Mouse (Mus musculus): ENCODE measurements around the gene Aifm3. TPM values are rescaled to one million over a fixed set of nuclear protein-coding genes. Genes with fewer than 3 reads are reported as not detected.

Gene Aifm3
- polyA plus RNA-seq, 1 experiment from 2014 or later = 3.8 TPM

DNA sequence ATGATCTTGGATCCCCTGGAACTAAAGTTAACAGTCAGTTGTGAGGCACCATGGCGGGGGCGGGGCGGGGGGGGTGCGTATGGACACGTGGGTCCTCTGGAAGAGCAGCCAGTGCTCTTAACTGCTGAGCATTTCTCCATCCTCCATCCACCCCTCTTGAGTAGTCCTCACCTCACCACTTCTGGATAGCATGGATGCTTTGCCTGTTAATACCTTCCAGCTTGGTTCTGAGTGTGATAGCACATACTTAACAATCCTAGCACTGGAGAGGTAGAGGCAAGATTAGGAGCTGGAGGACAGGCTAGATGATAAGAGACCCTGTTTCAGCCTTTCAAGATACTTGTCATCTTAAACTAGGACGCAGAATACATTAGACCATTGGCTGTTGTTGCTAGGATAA is 16.9 kb upstream of the Aifm3 start:
- H3K36me3 ChIP-seq (ENCODE audit: control insufficient read depth, insufficient read depth, low read length) = peaks cover 2% of the 10 kb centered on the region
- whole genome bisulfite sequencing = 88% methylated on average over 6 of the region's 6 CpGs
- H3K4me3 ChIP-seq (ENCODE audit: low read depth, low read length) = no peak overlapping the region

DNA sequence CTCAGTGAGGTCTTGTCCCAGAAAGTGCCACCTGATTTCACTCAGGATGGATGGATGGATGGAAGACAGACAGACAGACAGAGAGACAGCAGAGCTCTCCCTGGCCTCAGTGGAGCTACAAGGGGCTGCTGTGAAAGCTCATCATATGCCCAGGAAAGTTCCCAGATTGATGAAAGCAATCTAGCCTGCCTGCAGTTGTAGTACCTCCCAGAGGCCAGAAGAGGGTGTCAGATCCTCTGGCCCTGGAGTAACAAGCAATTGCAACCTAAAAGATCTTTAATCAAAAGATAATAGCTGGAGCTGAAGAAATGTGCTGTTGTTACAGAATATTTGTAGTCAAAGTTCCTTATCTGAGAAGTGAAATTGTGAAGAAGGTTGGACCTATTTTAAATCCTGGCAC is 15.3 kb upstream of the Aifm3 start:
- peak; percentile 52 for DNase-seq (ENCODE audit: low spot score)
- Histone ChIP-seq H3K36me3 (ENCODE audit: control insufficient read depth, insufficient read depth, low read length) (peaks cover under 1% of the 10 kb centered on the region), H3K9ac (ENCODE audit: low read length) (no peak overlapping the region), H3K4me2 (ENCODE audit: low read depth, low read length, severe bottlenecking) (no peak overlapping the region), H3K4me1 (replicated peaks; ENCODE audit: control insufficient read depth, insufficient read depth, low read length) (no peaks in the 10 kb centered on the region), H3K27ac (ENCODE audit: low read depth, low read length) (no peak overlapping the region), H3K27me3 (ENCODE audit: control insufficient read depth, insufficient read depth, low read length) (no peaks in the 10 kb centered on the region), H3K4me3 (ENCODE audit: low read depth, low read length) (no peak overlapping the region), H3K9me3 (ENCODE audit: control insufficient read depth, low read length) (no peaks in the 10 kb centered on the region)
- ATAC-seq (replicated peaks; ENCODE audit: low FRiP score) = no peak

More for the DNA sequence above, 16.9 kb upstream of the Aifm3 start:
- Histone ChIP-seq H3K9ac (ENCODE audit: low read length) (no peak overlapping the region), H3K4me1 (replicated peaks; ENCODE audit: control insufficient read depth, insufficient read depth, low read length) (no peaks in the 10 kb centered on the region), H3K4me2 (ENCODE audit: low read depth, low read length, severe bottlenecking) (no peak overlapping the region), H3K27me3 (ENCODE audit: control insufficient read depth, insufficient read depth, low read length) (no peaks in the 10 kb centered on the region), H3K9me3 (ENCODE audit: control insufficient read depth, low read length) (no peaks in the 10 kb centered on the region), H3K27ac (ENCODE audit: low read depth, low read length) (no peak overlapping the region)
- DNase-seq (ENCODE audit: low spot score) (no peak), ATAC-seq (replicated peaks; ENCODE audit: low FRiP score) (no peak)

DNA sequence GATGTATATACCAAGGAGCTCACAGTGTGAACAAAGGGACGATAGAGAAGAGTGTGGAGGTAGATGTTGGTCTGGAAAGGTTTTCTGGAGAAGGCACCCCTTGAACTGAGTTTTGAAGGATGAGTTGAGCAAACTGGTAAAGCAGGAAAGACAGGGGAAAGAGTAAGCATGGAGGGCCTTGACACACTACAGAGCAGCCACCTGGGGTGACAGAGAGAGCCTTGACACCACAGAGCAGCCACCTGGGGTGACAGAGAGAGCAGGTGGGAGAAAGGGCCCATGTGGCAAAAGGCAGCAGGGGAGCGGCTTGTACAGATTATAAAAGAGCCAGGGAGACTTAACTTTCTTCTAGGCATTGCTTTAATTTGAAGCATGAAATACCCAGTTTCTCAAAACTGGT is 14.7 kb upstream of the Aifm3 start:
- no peak for ATAC-seq (replicated peaks; ENCODE audit: low FRiP score)
- Histone ChIP-seq H3K9me3 (ENCODE audit: control insufficient read depth, low read length) (no peaks in the 10 kb centered on the region), H3K4me1 (replicated peaks; ENCODE audit: control insufficient read depth, insufficient read depth, low read length) (no peaks in the 10 kb centered on the region), H3K4me3 (ENCODE audit: low read depth, low read length) (no peak overlapping the region), H3K36me3 (ENCODE audit: control insufficient read depth, insufficient read depth, low read length) (no peaks in the 10 kb centered on the region; the same call in 1 of the 2 replicates), H3K4me2 (ENCODE audit: low read depth, low read length, severe bottlenecking) (no peak overlapping the region), H3K27me3 (ENCODE audit: control insufficient read depth, insufficient read depth, low read length) (no peaks in the 10 kb centered on the region), H3K27ac (ENCODE audit: low read depth, low read length) (no peak overlapping the region), H3K9ac (ENCODE audit: low read length) (no peak overlapping the region)
- no peak for DNase-seq (ENCODE audit: low spot score)
- 84% methylated on average over 2 of the region's 2 CpGs for WGBS

DNA sequence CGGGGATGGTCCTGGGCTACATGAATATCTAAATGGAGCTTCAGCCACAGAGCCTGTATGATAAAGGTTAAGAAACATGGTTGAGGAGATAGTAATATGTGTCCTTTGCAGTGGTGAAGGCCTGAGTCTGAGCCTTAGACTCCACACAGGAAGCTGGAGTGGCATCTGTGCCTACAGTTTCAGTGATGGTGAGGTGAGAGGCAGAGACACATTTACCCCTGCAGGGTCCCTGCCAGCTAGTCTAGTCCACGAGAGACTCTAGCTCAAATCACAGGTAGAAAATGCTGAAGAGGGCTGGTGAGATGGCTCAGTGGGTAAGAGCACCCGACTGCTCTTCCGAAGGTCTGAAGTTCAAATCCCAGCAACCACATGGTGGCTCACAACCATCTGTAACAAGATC is 14.1 kb upstream of the Aifm3 start:
- ATAC-seq (replicated peaks; ENCODE audit: low FRiP score) = no peak
- H3K27ac ChIP-seq (ENCODE audit: low read depth, low read length) = no peak overlapping the region
- WGBS = 94% methylated on average over 4 of the region's 4 CpGs

DNA sequence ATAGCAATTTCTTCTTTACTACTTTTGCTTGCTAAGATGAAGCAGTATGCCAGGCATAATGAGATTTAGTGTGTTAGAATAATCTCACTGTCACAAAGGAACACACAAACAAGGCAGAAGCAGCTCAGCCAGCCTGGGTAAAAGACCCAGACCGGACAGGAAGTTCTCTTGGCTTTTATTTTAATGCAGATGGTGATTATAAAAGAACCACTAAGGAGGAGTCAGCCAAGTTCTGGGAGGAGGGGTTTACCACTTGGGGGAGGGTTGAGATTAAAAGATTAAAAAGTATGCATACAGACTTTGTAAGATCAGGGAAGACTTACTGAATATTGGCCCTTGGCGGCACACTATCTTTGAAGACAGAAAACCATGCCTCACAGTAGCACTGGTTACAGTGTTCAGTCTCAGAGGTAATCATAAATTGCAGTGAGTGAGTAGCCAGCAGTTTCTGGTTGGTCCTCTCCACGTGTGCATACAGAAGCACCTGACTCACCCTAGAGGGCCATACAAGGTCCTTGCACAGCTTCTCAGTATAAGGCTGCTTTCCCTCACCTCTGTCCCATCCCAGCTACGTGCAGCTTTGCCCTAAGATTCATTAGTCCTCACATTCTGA is 11.0 kb upstream of the Aifm3 start:
- DNase-seq (ENCODE audit: low spot score) (no peak), ATAC-seq (replicated peaks; ENCODE audit: low FRiP score) (no peak)
- Histone ChIP-seq H3K27me3 (ENCODE audit: control insufficient read depth, insufficient read depth, low read length) (no peaks in the 10 kb centered on the region), H3K9me3 (ENCODE audit: control insufficient read depth, low read length) (no peaks in the 10 kb centered on the region), H3K9ac (ENCODE audit: low read length) (no peak overlapping the region), H3K36me3 (ENCODE audit: control insufficient read depth, insufficient read depth, low read length) (no peaks in the 10 kb centered on the region; the same call in 1 of the 2 replicates), H3K4me3 (ENCODE audit: low read depth, low read length) (no peak overlapping the region), H3K27ac (ENCODE audit: low read depth, low read length) (no peak overlapping the region), H3K4me2 (ENCODE audit: low read depth, low read length, severe bottlenecking) (no peak overlapping the region), H3K4me1 (replicated peaks; ENCODE audit: control insufficient read depth, insufficient read depth, low read length) (no peaks in the 10 kb centered on the region)
- 86% methylated on average over 4 of the region's 4 CpGs for WGBS

More for the DNA sequence above, 14.1 kb upstream of the Aifm3 start:
- DNase-seq (ENCODE audit: low spot score) = no peak
- Histone ChIP-seq H3K27me3 (ENCODE audit: control insufficient read depth, insufficient read depth, low read length) (no peaks in the 10 kb centered on the region), H3K9ac (ENCODE audit: low read length) (no peak overlapping the region), H3K4me1 (replicated peaks; ENCODE audit: control insufficient read depth, insufficient read depth, low read length) (no peaks in the 10 kb centered on the region), H3K4me2 (ENCODE audit: low read depth, low read length, severe bottlenecking) (no peak overlapping the region), H3K9me3 (ENCODE audit: control insufficient read depth, low read length) (no peaks in the 10 kb centered on the region), H3K4me3 (ENCODE audit: low read depth, low read length) (no peak overlapping the region), H3K36me3 (ENCODE audit: control insufficient read depth, insufficient read depth, low read length) (no peaks in the 10 kb centered on the region; the same call in 1 of the 2 replicates)

DNA sequence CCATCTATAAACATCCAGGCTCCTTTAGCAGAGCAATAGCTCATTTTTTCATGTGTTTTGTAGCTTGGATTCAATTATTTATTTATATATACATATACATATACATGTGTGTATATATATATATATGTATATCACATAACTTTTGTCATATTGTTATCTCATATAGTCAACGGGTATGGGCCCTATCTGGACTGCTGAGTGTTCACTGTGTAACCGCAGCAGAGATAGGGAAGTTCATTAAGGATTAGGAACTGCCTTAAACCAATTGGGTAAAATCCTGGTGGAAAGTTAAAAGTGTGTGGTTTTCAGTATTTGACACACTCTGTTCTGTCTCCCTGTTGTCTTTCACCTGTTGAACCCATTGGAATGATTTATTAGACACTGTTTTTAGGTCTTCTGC is 7.9 kb upstream of the Aifm3 start:
- Histone ChIP-seq H3K4me3 (ENCODE audit: low read depth, low read length) (no peak overlapping the region), H3K36me3 (ENCODE audit: control insufficient read depth, insufficient read depth, low read length) (no peaks in the 10 kb centered on the region; the same call in 1 of the 2 replicates), H3K4me2 (ENCODE audit: low read depth, low read length, severe bottlenecking) (no peak overlapping the region), H3K9me3 (ENCODE audit: control insufficient read depth, low read length) (no peaks in the 10 kb centered on the region), H3K9ac (ENCODE audit: low read length) (no peak overlapping the region), H3K4me1 (replicated peaks; ENCODE audit: control insufficient read depth, insufficient read depth, low read length) (no peaks in the 10 kb centered on the region), H3K27ac (ENCODE audit: low read depth, low read length) (no peak overlapping the region), H3K27me3 (ENCODE audit: control insufficient read depth, insufficient read depth, low read length) (no peaks in the 10 kb centered on the region)
- DNase-seq (ENCODE audit: low spot score) = no peak
- 91% methylated on average over 2 of the region's 2 CpGs for WGBS
- ATAC-seq (replicated peaks; ENCODE audit: low FRiP score) = no peak

DNA sequence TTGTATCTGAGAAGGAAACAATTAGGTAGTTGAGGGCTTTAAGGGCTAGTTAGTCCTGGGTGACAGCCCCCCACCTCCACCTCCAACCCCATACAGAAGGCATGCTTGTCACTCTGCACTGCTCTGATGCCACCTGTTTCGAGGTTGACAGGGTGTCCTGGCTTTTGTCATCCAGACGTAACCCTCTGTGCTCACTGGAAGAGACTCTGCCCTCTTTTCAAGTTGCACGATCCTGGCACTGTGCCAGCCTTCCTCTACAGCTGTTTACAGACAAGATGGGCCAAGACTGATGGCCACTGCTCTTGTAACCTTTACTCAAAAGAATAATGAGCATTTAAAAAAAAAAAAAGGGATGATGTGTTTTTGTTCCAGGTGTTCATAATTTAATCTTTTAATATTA is 2.9 kb upstream of the Aifm3 start:
- WGBS = 70% methylated on average over 3 of the region's 3 CpGs
- no peaks in the 10 kb centered on the region for H3K9me3 ChIP-seq (ENCODE audit: control insufficient read depth, low read length)
- ATAC-seq (replicated peaks; ENCODE audit: low FRiP score) (no peak), DNase-seq (ENCODE audit: low spot score) (peak; percentile 49)
- no peaks in the 10 kb centered on the region; the same call in 1 of the 2 replicates for H3K36me3 ChIP-seq (ENCODE audit: control insufficient read depth, insufficient read depth, low read length)
- no peak overlapping the region for H3K4me2 ChIP-seq (ENCODE audit: low read depth, low read length, severe bottlenecking)
- H3K4me3 ChIP-seq (ENCODE audit: low read depth, low read length) = no peak overlapping the region
- H3K27me3 ChIP-seq (ENCODE audit: control insufficient read depth, insufficient read depth, low read length) = peaks cover 5% of the 10 kb centered on the region
- H3K4me1 ChIP-seq (replicated peaks; ENCODE audit: control insufficient read depth, insufficient read depth, low read length) = peaks cover 4% of the 10 kb centered on the region; the same call in 1 of the 2 replicates
- no peak overlapping the region for H3K9ac ChIP-seq (ENCODE audit: low read length)
- H3K27ac ChIP-seq (ENCODE audit: low read depth, low read length) = no peak overlapping the region

DNA sequence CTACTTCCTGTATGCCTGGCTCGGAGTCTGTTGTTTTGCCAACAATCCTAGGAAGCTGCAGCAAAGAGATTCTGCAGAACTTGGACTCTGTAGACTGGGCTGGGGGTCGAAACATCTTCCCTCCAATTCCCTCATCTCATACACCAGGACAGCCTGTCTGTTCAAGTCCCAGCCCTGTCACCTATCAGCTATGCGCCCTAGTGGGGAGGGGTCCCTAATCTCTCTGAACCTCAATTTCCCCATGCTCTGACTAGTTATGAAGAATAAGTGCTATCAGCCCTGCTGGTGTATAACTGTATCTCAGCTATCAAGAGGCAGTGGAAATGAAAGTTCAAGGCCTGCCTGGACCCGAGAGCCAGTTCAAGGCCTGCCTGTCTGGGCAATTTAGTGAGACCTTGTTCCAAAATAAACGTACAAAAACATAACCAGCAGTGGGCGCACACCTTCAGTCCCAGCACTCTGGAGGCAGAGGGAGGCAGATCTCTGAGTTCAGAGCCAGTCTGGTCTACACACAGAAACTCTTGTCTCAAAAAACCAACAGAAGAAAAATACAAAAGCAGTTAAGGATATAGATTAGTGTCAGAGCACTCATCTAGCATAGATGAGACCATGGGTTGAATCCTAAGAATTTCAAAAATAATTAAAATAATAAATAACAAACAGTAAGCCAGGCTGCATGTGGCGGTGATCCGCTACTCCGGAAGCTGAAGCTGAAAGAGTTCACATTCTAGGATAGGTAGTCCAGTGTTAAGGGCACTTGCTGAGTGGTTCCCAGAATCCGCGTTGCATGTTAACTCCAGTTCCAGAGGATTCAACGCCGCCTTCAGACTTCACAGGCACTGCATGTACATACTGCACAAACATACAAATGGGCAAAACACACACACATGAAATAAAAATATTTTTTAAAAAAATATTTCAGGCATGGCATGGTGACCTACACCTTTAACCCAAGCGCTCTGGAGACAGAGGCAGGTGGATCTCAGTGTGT is 638 bp upstream of the Aifm3 start:
- WGBS = 48% methylated on average over 14 of the region's 14 CpGs
- no peak overlapping the region for H3K9ac ChIP-seq (ENCODE audit: low read length)
- peak; percentile 54 for DNase-seq (ENCODE audit: low spot score)

More for the DNA sequence above, 638 bp upstream of the Aifm3 start:
- H3K4me3 ChIP-seq (ENCODE audit: low read depth, low read length) = peak overlapping the region; percentile 40
- H3K36me3 ChIP-seq (ENCODE audit: control insufficient read depth, insufficient read depth, low read length) = no peaks in the 10 kb centered on the region; the same call in 1 of the 2 replicates
- H3K27me3 ChIP-seq (ENCODE audit: control insufficient read depth, insufficient read depth, low read length) = peaks cover 5% of the 10 kb centered on the region
- H3K9me3 ChIP-seq (ENCODE audit: control insufficient read depth, low read length) = no peaks in the 10 kb centered on the region
- H3K4me2 ChIP-seq (ENCODE audit: low read depth, low read length, severe bottlenecking) = peak overlapping the region; percentile 78
- H3K27ac ChIP-seq (ENCODE audit: low read depth, low read length) = peak overlapping the region; percentile 12; the same call in 1 of the 2 replicates
- peak; percentile 19; the same call in 1 of the 2 replicates for ATAC-seq (replicated peaks; ENCODE audit: low FRiP score)
- peaks cover 4% of the 10 kb centered on the region; the same call in 1 of the 2 replicates for H3K4me1 ChIP-seq (replicated peaks; ENCODE audit: control insufficient read depth, insufficient read depth, low read length)
